Comparison of ENCODE assay signal across 13 mouse cellular contexts in the genomic region with DNA sequence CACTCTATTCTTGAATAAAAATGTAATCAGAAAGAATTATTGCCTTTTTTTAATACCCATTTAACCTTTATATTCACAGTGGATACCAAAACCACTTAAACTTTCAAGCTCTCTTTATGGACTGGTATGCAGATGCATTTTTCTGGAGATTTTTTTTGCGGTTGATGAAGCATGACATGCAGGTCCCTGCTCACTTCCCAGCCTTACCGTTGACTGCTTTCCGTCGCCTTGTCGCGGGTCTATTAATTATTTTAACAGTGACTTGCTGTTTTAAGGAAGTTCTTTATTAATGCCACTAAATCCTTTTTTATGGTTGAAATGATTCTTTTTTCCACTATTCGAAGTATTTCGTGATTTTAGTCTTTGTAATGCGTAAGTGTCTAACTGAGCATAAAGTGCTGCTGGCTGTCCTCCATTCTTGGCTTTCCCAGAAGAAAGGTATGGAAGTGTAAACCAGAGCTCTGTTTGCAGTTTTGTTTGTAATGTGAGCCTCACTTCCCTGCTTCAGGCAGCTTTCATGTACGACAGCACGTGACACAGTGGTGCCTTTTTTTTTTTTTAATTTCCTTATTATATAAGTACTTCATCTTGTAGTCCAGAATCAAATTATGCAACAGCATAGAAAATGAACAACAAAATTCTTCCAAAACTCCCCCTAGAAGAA.
A peak's percentile ranks its signal among the peaks of the same experiment; 100 is the strongest.
DNase-seq lines count a peak whose midpoint lies in the region; ATAC-seq and TF ChIP-seq lines count a peak whose summit lies in the region.
"Had no signal": no experiment of that assay in that cellular context is flagged by ENCODE, and none has a peak within 500 bp of the region (broad histone marks: within the 10 kb centered on the region; RNA-seq: fewer than 3 reads in every experiment).

No protein-coding gene starts in this region.

- DNase-seq in stomach, postnatal 0 days (ENCODE audit: low spot score): no peak
- DNase-seq in kidney, postnatal 0 days (ENCODE audit: low spot score): peak; percentile 92
- DNase-seq in right cerebral cortex, adult 2 months (ENCODE audit: low spot score in 2 of 2): no peak
- DNase-seq in heart, adult 8-10 months (ENCODE audit: low spot score): no peak
- DNase-seq in left cerebral cortex, adult 18-20 months (ENCODE audit: low spot score in 2 of 2): no peak
- DNase-seq: cerebellum, adult 18-20 months; gastrocnemius, postnatal 36 days; right cerebral cortex, postnatal 14 days; thymus, adult 2 months had no signal

- no peaks in the 10 kb centered on the region for H3K9me3 ChIP-seq in hindbrain, embryonic 15.5 days
- no peaks in the 10 kb centered on the region for H3K9me3 ChIP-seq in hindbrain, embryonic 12.5 days (replicated peaks)
- no peaks in the 10 kb centered on the region for H3K9me3 ChIP-seq in stomach, embryonic 14.5 days (ENCODE audit: control insufficient read depth, low read depth, low read length)
- no peaks in the 10 kb centered on the region for H3K9me3 ChIP-seq in stomach, postnatal 0 days (ENCODE audit: control insufficient read depth, low read length)
- no peaks in the 10 kb centered on the region for H3K9me3 ChIP-seq in kidney, postnatal 0 days (replicated peaks; ENCODE audit: low read length)

- H3K27ac ChIP-seq in hindbrain, embryonic 15.5 days (replicated peaks): no peak overlapping the region
- H3K27ac ChIP-seq in hindbrain, embryonic 12.5 days: no peak overlapping the region
- H3K27ac ChIP-seq in stomach, embryonic 14.5 days (ENCODE audit: low read length): no peak overlapping the region
- H3K27ac ChIP-seq in stomach, postnatal 0 days (replicated peaks): no peak overlapping the region
- H3K27ac ChIP-seq in kidney, postnatal 0 days: peak overlapping the region; percentile 60

- no peak for TF ChIP-seq CTCF in stomach, postnatal 0 days (IDR thresholded peaks at IDR 0.05; ENCODE audit: low read depth)
- no peak for TF ChIP-seq CTCF in kidney, postnatal 0 days (IDR thresholded peaks at IDR 0.05; ENCODE audit: low read depth)

- no peaks in the 10 kb centered on the region for H3K36me3 ChIP-seq in hindbrain, embryonic 15.5 days
- H3K36me3 ChIP-seq in hindbrain, embryonic 12.5 days: no peaks in the 10 kb centered on the region
- H3K36me3 ChIP-seq in stomach, embryonic 14.5 days (ENCODE audit: control insufficient read depth, insufficient read depth, low read length): no peaks in the 10 kb centered on the region
- no peaks in the 10 kb centered on the region for H3K36me3 ChIP-seq in stomach, postnatal 0 days (ENCODE audit: control insufficient read depth, insufficient read depth, low read length)
- no peaks in the 10 kb centered on the region for H3K36me3 ChIP-seq in kidney, postnatal 0 days (ENCODE audit: insufficient read depth, low read length)

- 38% methylated on average over 11 of the region's 11 CpGs for WGBS in hindbrain, embryonic 15.5 days
- 45% methylated on average over 11 of the region's 11 CpGs for WGBS in hindbrain, embryonic 12.5 days
- 41% methylated on average over 11 of the region's 11 CpGs for WGBS in stomach, embryonic 14.5 days
- WGBS in stomach, postnatal 0 days: 39% methylated on average over 11 of the region's 11 CpGs
- WGBS in kidney, postnatal 0 days: 12% methylated on average over 11 of the region's 11 CpGs

- peaks cover 8% of the 10 kb centered on the region for H3K4me1 ChIP-seq in hindbrain, embryonic 15.5 days (replicated peaks)
- no peaks in the 10 kb centered on the region for H3K4me1 ChIP-seq in hindbrain, embryonic 12.5 days
- peaks cover 6% of the 10 kb centered on the region; the same call in 1 of the 2 replicates for H3K4me1 ChIP-seq in stomach, embryonic 14.5 days (ENCODE audit: control insufficient read depth, insufficient read depth, low read length)
- H3K4me1 ChIP-seq in stomach, postnatal 0 days (replicated peaks; ENCODE audit: control insufficient read depth, insufficient read depth): no peaks in the 10 kb centered on the region
- H3K4me1 ChIP-seq in kidney, postnatal 0 days (replicated peaks; ENCODE audit: insufficient read depth, low read length): 0 out of 2 replicates have a peak, but pooled peaks cover 3% of the 10 kb centered on the region

- H3K4me2 ChIP-seq in hindbrain, embryonic 15.5 days: peak overlapping the region; percentile 27; the same call in 1 of the 2 replicates
- H3K4me2 ChIP-seq in hindbrain, embryonic 12.5 days (replicated peaks): no peak overlapping the region
- H3K4me2 ChIP-seq in stomach, embryonic 14.5 days (replicated peaks; ENCODE audit: low read depth, low read length): no peak overlapping the region
- no peak overlapping the region for H3K4me2 ChIP-seq in stomach, postnatal 0 days (replicated peaks; ENCODE audit: low read depth)
- peak overlapping the region; percentile 41 for H3K4me2 ChIP-seq in kidney, postnatal 0 days (ENCODE audit: low read length)

- no peak overlapping the region for H3K4me3 ChIP-seq in hindbrain, embryonic 15.5 days
- H3K4me3 ChIP-seq in hindbrain, embryonic 12.5 days: no peak overlapping the region
- no peak overlapping the region for H3K4me3 ChIP-seq in stomach, embryonic 14.5 days (ENCODE audit: low read depth, low read length)
- H3K4me3 ChIP-seq in stomach, postnatal 0 days (ENCODE audit: low read depth, low read length): no peak overlapping the region
- H3K4me3 ChIP-seq in kidney, postnatal 0 days (replicated peaks; ENCODE audit: low read depth, low read length): peak overlapping the region; percentile 16; the same call in 1 of the 2 replicates

- no peak for TF ChIP-seq EP300 in stomach, postnatal 0 days (optimal IDR thresholded peaks at IDR 0.05)

- no peak overlapping the region for H3K9ac ChIP-seq in hindbrain, embryonic 15.5 days
- H3K9ac ChIP-seq in hindbrain, embryonic 12.5 days: no peak overlapping the region
- no peak overlapping the region for H3K9ac ChIP-seq in stomach, embryonic 14.5 days (replicated peaks; ENCODE audit: low read depth, low read length)
- H3K9ac ChIP-seq in stomach, postnatal 0 days (ENCODE audit: low read length): no peak overlapping the region
- no peak overlapping the region for H3K9ac ChIP-seq in kidney, postnatal 0 days (ENCODE audit: low read depth, low read length)

- no peaks in the 10 kb centered on the region for H3K27me3 ChIP-seq in hindbrain, embryonic 15.5 days
- no peaks in the 10 kb centered on the region for H3K27me3 ChIP-seq in hindbrain, embryonic 12.5 days
- H3K27me3 ChIP-seq in stomach, embryonic 14.5 days (ENCODE audit: control insufficient read depth, insufficient read depth, low read length): no peaks in the 10 kb centered on the region
- no peaks in the 10 kb centered on the region for H3K27me3 ChIP-seq in stomach, postnatal 0 days (ENCODE audit: control insufficient read depth, insufficient read depth, low read length)
- H3K27me3 ChIP-seq in kidney, postnatal 0 days (ENCODE audit: insufficient read depth, low read length): no peaks in the 10 kb centered on the region

- ATAC-seq in hindbrain, embryonic 15.5 days (ENCODE audit: low FRiP score, low read depth): no peak
- no peak for ATAC-seq in hindbrain, embryonic 12.5 days (ENCODE audit: low FRiP score)
- 0 out of 2 replicates have a peak, but pooled peaks have one; percentile 23 for ATAC-seq in stomach, embryonic 14.5 days (ENCODE audit: insufficient number of reproducible peaks, insufficient read depth, low FRiP score, low read depth)
- ATAC-seq in stomach, postnatal 0 days (ENCODE audit: low FRiP score, low TSS enrichment): no peak
- peak; percentile 43; the same call in 1 of the 2 replicates for ATAC-seq in kidney, postnatal 0 days (replicated peaks; ENCODE audit: low FRiP score, low read depth)
- ATAC-seq: inflammation-experienced regulatory T-cells, adult 6 months had no signal

Comparison
In these comparisons a context has a peak if more than half of its experiments do, and no peak if none do; other contexts are left out.
1. ATAC-seq: peak in stomach, embryonic 14.5 days (single experiment) and kidney, postnatal 0 days (single experiment); none in hindbrain, embryonic 15.5 days (single experiment), hindbrain, embryonic 12.5 days (single experiment) and stomach, postnatal 0 days (single experiment).
2. H3K4me2 ChIP-seq: peak in hindbrain, embryonic 15.5 days (single experiment) and kidney, postnatal 0 days (single experiment); none in hindbrain, embryonic 12.5 days (single experiment), stomach, embryonic 14.5 days (single experiment) and stomach, postnatal 0 days (single experiment).